Mouse (Mus musculus): Measurements from ENCODE around the gene Snf8.
A peak's percentile ranks its signal among the peaks of the same experiment; 100 is the strongest.

The Snf8 gene

GRCm38 (mm10) chr11:96034596-96035052, at the start of gene Snf8:
Gene Snf8 (plus strand): TSS chr11:96034885.
- DNase-seq = peak; percentile 93

DNA sequence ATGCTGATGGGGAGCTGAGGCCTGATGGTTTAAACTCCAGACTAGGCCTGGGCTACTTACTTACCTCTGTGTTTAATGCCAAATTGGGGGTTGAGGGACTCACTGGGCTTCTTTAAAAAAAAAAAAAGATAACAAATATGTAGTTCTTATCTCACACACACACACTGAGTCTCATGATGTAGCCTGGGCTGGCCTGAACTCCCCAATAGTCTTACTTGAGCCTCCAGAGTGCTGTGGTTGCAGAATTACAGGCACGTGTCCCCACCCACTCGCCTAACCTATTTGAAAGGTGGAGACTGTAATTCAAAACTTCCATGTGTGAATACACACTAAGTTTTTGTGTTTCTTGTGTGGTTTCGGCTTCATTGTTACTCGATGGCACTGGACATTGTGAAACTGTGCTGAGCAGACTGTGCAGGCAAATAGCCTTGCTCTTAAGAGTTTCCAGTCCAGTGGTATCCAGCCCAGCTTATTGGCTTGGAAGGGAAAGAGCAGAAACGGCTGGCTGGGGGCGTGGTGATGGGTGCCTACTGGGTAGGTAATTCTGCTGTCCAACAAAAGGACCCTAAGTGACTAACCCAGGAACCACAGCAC, 46.7 kb upstream of the Snf8 start:
- peak; percentile 51 for DNase-seq

DNA sequence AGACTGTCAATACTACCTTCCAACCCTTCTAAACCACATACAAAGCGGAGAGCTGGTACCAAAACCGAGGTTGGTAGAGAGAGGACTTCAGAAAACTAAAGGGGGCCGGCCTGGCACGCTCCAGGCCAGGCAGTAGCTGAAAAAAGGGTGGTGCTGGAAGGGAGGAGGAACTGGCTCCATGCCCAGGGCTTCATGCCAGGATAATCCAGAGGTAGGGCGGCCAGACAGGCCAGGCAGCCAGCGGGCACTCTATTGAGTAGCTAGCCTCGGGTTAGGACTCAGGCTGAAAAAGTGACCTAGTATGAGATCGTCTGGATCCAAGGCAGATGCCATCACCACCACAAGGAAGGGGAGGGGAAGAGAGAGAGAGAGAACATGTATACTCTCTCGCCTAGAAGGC, 46.2 kb upstream of the Snf8 start:
- DNase-seq = peak; percentile 27

DNA sequence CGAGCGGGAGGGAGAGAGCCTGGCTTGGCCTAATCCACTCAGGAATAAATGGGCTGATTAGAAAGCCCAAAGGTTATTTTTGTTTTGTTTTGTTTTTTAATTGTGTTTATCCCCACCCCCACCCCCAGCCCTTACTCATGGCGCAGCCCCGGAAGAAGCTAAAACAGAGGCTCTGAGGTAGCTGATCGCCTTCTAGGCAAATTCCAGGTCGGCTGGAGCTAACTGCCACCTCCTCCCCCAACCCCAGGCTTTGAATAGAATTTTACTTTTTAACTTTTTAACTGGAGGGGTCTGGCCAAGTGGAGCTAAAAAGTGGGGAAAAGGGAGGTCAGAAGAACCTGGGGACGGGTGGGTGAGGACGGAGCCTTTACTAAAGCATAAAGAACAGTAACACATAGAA, 44.8 kb upstream of the Snf8 start:
- DNase-seq = no peak

DNA sequence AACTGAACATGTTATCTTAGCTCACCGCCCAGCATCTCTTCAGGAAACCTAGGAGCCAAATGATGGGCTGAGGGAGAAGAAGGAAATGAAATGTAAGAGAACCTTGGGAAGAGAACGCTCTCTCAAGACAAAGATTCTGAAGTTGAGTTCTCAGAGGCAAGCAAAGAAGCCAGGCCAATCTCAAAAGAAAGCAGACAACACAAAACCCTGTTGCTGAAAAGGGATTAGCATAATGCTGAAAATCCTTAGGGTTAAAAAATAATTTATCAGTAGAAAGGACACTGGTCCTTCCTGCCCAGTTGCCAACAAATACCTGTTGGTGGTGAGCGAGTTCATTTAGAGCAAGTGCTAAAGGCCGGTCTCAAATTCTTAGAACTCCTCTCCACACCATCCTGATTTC, 44.3 kb upstream of the Snf8 start:
- DNase-seq = no peak

- peak; percentile 70 for DNase-seq
These were observed 43.6 kb upstream of the Snf8 start for GRCm38 (mm10) chr11:95990886-95991708.

DNA sequence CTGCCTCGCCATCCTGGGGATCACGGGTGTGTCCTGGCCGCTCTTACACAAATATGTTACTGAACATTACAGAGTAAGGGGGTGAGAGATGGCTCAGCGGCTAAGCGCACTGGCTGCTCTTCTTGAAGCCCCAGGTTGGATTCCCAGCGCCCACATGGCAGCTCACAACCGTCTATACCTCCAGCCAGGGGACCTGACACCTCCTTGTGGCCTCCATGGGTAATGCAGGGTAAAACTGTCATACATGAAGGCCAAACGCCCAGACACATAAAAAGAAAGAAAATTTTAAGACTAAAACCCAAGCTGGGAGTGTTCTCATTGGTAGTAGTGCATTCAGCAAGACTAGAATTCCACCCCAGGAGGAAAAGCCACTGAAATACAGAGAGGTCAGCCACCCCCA, 40.5 kb upstream of the Snf8 start:
- no peak for DNase-seq

GRCm38 (mm10) chr11:96003100-96003900, 31.4 kb upstream of the Snf8 start:
- DNase-seq = no peak

DNA sequence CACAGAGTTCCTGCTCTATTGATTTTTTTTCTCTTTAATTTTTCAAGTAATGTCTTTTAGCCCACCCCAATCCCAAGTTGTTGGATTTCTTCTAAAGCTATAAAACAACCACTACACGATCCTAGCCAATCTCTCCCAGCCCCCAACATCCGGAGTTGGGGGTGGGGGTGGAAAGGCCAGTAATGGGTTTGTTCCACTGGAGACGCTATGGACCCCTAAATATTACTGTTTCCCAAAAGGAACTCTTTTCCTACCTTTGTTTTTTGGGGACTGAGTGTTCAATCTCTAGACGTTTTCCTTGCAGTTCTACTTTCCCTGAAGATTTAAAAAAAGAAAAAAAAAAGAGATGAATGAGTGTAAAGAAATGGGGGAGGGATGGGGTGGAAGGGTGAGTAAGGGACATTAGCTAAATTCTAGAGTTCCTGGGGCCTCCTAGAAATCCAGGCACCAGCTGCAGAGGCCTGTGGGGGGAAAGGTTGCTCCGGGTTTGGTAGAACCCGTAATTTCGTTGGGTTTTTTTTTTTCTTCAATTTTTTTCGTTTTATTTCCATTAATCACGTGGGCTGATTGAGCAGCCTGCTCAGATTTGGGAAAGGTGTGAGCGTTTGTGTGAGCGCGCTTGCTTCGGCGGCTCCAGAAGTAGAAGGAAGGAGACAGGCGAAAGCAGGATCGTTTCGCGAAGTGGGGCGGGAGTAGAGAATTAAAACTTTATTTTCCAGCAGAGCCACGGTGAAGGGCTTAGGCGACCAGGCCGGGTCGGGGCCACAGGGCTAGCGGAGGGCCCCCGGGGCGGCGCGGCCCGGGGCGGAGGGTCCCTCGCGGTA, 30.5 kb upstream of the Snf8 start:
- DNase-seq = no peak

DNA sequence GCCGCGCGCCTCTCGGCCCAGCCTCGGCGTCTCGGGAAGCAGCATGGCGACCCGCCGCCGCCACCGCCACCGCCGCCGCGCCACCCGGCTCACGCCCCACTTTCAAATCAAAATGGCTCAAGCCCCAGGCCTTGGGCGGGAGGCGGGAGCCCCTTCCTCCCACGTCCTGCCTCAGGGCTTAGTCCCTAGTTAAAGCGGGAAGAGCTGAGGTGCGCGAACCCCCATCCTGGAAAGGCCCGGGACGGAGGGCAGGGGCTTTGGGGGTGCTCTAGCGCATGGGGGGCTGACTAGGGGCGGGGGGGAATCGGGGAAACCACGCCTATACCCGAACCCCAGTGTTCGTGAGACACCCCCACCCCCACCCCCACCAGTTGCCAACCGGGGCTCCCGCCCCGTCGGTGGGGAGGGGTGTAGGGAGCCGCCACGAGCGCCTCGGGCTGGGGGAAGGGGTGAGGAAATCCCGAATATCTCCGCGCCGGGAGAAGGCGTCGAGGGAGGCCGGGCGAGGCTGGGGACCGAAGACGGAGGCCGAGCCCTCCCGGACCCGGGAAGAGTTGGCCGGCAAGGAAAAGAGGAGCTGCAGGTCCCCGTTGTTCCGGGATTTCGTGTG, 29.8 kb upstream of the Snf8 start:
- peak; percentile 62 for DNase-seq

GRCm38 (mm10) chr11:96005403-96006271, 29.0 kb upstream of the Snf8 start, which contains the start of gene Igf2bp1:
Gene Igf2bp1 (minus strand): TSS chr11:96005940.
- peak; percentile 67 for DNase-seq

DNA sequence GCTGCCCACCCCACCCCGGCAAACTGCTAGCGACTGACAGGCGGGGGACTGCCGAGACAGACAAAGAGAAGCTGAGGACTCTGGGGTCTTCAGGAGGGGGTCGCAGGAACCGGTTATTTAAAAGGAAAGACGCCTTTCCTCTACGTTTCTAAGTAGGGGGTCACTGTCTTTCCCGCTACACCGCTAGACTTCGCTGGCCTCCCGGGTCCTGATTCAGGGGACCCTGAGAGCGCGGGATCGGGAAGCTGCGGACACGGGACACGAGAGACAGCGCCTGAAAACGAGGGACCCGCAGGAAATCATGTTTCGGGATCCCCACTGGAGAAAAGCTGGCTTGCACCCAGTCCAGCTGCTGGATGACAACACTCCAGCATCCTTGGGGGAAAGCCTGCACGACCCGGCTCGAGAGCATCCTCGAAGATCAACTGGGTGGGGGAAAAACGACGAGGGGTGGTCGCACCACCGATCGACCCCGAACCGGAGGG, 28.3 kb upstream of the Snf8 start:
- no peak for DNase-seq

DNA sequence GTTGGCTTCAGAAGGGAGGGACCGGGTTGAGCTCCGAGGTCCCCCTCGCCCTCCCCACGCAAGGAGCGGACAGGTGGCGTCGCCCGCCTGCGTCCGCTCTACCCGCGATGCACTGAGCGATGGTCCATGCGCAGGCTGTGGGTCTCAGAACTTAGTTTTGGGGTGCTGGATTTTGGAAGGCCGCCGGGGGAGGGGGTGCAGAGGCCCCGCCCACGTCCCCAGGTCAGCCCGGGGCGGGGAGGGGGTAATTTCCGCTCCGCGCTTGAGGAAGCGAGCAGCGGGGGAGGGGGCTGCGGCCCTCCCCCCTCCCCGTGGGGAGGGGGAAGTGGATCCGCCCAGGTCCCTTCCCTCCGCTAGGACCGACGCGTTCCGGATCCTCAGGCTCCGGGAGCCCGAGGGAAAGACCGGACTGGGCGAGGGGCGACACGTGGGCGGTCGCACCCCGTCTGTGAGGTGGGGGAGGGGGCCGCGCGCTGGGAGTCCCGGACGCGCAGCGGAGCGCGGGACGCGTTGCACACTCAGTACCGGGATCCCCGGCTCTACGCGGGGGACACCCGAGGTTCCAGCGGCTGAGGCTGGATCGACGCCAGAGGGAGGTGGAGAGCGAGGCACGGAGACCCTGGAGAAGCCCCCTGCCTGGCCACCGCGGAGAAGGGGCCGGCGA, 27.7 kb upstream of the Snf8 start:
- DNase-seq = peak; percentile 73

- no peak for DNase-seq
These were observed 27.0 kb upstream of the Snf8 start for GRCm38 (mm10) chr11:96007516-96008235.

- peak; percentile 53 for DNase-seq
These were observed 25.9 kb upstream of the Snf8 start for GRCm38 (mm10) chr11:96008827-96009226.

- no peak for DNase-seq
These were observed 22.7 kb upstream of the Snf8 start for GRCm38 (mm10) chr11:96011982-96012381.

DNA sequence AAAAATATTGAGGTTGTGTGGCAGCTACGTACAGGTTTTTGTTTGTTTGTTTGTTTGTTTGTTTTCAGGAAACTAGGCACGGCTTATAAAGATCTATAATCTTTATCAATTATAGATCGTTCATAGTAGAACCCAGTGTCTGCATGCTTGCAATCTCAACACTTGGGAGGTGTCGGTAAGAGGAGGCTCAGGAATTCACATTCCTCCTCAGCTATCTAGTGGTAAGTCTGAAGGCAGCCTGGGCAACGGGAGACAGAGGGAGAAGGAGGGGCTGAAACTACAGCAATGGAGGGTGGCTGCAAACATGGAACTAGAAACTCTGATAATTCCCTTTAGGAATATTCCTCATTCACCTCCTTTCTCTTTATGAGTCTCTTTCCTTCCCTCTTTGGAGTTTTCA, 19.3 kb upstream of the Snf8 start:
- DNase-seq = no peak

GRCm38 (mm10) chr11:96017941-96018351, 16.7 kb upstream of the Snf8 start:
- DNase-seq = no peak

DNA sequence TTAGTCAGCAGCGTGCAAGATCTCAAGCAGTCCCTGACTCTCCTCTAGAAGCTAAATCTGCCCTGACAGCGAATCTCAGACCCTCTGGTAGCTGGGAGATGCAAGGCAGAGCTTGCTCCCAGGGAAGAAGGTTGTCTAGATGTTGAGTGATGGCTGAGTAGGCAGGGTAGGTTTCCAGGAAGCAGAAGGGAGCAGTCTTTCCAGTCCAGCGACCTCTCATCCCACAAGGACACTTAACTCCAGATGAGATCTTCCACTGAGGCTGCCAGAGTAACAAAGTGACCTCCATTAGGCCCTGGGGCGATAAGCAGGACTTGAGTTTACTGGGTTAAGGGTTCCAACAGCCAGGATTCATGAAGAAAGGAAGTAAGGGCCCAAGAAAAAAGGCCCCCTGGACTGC, 14.1 kb upstream of the Snf8 start:
- no peak for DNase-seq

DNA sequence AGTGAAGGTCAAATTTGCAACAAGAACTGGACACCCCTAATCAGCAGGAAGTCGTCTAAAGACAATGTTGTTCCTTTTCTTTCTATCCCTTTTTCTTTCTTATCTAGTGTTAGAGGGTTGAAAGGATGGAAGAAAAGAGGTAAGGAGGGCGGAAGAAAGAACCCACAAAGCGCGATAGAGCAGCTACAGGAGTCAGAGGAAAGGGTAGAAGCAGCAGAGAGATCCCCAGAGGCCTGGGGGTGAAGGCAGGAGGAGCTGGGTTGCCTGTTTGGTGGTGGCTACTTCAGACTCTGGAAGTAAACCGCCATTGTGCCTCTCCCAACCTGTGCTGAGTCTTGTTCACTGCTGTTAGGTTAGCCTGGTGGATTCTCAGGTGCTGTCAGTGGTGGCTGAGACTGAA, 6.6 kb upstream of the Snf8 start:
- no peak for DNase-seq
